Mouse (Mus musculus) lung, embryonic 15.5 days (tissue): ENCODE data around the gene Fryl. TPM values are rescaled to one million over a fixed set of nuclear protein-coding genes. Genes with fewer than 3 reads are reported as not detected.

Experiments used
- ATAC-seq: fragments of 200-750 bp; cut with Nextera tagmentation; 2 replicates; pipeline ENCODE4 v1.8.0; 2017; ENCODE audit warnings: moderate number of reproducible peaks, borderline replicate concordance; ENCODE audit not compliant: low FRiP score, low TSS enrichment; ENCODE audit errors: extremely low read depth
- H3K27ac ChIP-seq: fragments of 300-500 bp; sonication (generic); 2 replicates; pipeline ENCODE4 v1.5.1; 2015; ENCODE audit warnings: moderate library complexity, mild to moderate bottlenecking, inconsistent platforms
- H3K27me3 ChIP-seq: fragments of 300-500 bp; sonication (generic); 2 replicates; pipeline ENCODE4 v1.6.1; 2015; ENCODE audit warnings: inconsistent platforms
- H3K36me3 ChIP-seq: fragments of 300-500 bp; sonication (generic); 2 replicates; pipeline ENCODE4 v1.6.1; 2015; ENCODE audit warnings: inconsistent platforms
- H3K4me1 ChIP-seq: fragments of 300-500 bp; sonication (generic); 2 replicates; pipeline ENCODE4 v1.6.1; 2015; ENCODE audit warnings: inconsistent platforms
- H3K4me2 ChIP-seq: fragments of 300-500 bp; sonication (generic); 2 replicates; pipeline ENCODE4 v1.6.1; 2015; ENCODE audit warnings: inconsistent platforms, mild to moderate bottlenecking, moderate library complexity
- H3K4me3 ChIP-seq: fragments of 300-500 bp; sonication (generic); 2 replicates; pipeline ENCODE4 v1.5.1; 2015; ENCODE audit warnings: mild to moderate bottlenecking, inconsistent platforms
- H3K9ac ChIP-seq: fragments of 300-500 bp; sonication (generic); 2 replicates; pipeline ENCODE4 v1.6.1; 2015; ENCODE audit warnings: inconsistent platforms
- H3K9me3 ChIP-seq: fragments of 300-500 bp; sonication (generic); 2 replicates; pipeline ENCODE4 v1.6.1; 2016; ENCODE audit warnings: inconsistent platforms
- WGBS: fragments of 180-500 bp; shearing (Covaris S2); methylation state at CpG from one replicate; pipeline ENCODE4 v1.1.7; 2015; 5-methylcytosine and 5-hydroxymethylcytosine counted together
- polyA plus RNA-seq: library from polyadenylated mRNA; unstranded; fragments of >200 nt; fragmentation: Nextera tagmentation; extraction: Ambion mirVana; gene quantifications from 2 replicates; pipeline ENCODE4 v1.2.1, GENCODE M21; 2015

The Fryl gene
- polyA plus RNA-seq, 1 experiment from 2014 or later = 24.5 TPM

DNA sequence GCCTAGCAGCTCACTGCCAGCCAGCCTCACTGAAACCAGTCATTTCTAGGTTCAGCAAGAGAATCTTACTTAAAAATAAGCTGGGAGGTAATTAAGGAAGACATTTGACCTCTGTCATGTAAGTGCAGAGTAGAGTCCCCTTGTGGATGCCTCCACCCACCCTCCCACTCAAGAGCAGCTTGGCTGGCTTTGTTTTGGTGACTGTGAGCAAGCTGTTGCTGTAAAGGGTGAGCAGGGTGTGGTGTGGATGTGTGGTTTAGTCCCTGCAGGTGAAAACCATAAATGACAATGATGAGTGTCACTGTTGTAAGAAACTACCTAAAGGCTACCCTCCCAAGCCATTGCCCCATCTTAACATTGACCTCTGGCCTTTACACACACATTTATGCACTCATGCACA lies 104.2 kb downstream of the Fryl start:
- Histone ChIP-seq H3K4me3 (no peak overlapping the region), H3K9ac (no peak overlapping the region), H3K4me1 (peaks cover 13% of the 10 kb centered on the region), H3K27me3 (no peaks in the 10 kb centered on the region), H3K36me3 (peaks cover 3% of the 10 kb centered on the region; the same call in 1 of the 2 replicates), H3K4me2 (no peak overlapping the region), H3K27ac (no peak overlapping the region), H3K9me3 (no peaks in the 10 kb centered on the region)
- no peak for ATAC-seq

GRCm38 (mm10) chr5:73150877-73151445 lies 105.5 kb downstream of the Fryl start:
- H3K4me2 ChIP-seq = no peak overlapping the region
- WGBS = 76% methylated on average over 6 of the region's 6 CpGs
- no peak overlapping the region for H3K9ac ChIP-seq
- peaks cover under 1% of the 10 kb centered on the region; the same call in 1 of the 2 replicates for H3K4me1 ChIP-seq
- H3K36me3 ChIP-seq = peaks cover 3% of the 10 kb centered on the region; the same call in 1 of the 2 replicates
- H3K27me3 ChIP-seq = no peaks in the 10 kb centered on the region
- no peaks in the 10 kb centered on the region for H3K9me3 ChIP-seq
- no peak for ATAC-seq
- H3K27ac ChIP-seq = no peak overlapping the region
- H3K4me3 ChIP-seq = no peak overlapping the region

DNA sequence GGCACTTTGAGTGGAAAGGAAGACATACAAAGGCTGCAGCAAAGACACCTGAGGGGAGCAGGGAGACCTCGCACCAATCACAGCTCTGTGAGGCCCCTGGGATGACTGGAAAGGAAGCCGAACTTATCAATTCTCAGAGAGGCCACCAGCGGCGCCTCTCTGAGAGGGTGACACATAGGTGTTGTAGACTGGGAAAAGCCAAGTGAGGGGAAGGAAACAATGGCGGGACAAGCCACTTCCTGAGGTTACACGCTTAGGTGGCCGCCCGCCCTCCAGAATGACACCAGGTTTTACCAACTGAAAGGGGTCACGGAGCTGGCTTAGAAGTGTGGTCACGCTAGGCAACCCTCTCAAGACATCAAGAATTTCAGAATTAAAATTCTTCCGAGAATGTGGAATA lies 111.4 kb downstream of the Fryl start:
- ATAC-seq = no peak
- Histone ChIP-seq H3K36me3 (peaks cover 8% of the 10 kb centered on the region; the same call in 1 of the 2 replicates), H3K27ac (no peak overlapping the region), H3K9ac (no peak overlapping the region), H3K27me3 (no peaks in the 10 kb centered on the region), H3K4me2 (no peak overlapping the region), H3K4me1 (no peaks in the 10 kb centered on the region), H3K4me3 (no peak overlapping the region), H3K9me3 (no peaks in the 10 kb centered on the region)
- WGBS = 85% methylated on average over 11 of the region's 11 CpGs

DNA sequence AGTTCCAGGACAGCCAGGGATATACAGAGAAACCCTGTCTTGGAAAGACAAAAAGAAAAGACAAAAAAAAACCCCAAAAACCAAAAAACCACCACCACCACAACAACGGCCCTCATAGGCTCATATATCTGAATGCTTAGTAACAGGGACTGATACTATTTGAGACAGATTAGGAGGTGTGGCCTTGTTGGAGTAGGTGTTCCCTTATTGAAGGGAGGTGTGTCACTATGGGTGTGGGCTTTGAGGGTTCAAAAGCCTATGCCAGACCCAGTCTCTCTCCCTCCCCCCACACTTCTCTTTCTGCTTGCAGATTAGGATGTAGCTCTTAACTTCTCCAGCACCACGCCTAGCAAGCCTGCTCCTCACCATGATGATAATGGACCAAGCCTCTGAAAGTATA lies 114.7 kb downstream of the Fryl start:
- no peaks in the 10 kb centered on the region for H3K4me1 ChIP-seq
- H3K27ac ChIP-seq = no peak overlapping the region
- no peak overlapping the region for H3K4me3 ChIP-seq
- 87% methylated on average over 2 of the region's 2 CpGs for WGBS
- 0 out of 2 replicates have a peak, but pooled peaks cover 5% of the 10 kb centered on the region for H3K36me3 ChIP-seq
- H3K9me3 ChIP-seq = no peaks in the 10 kb centered on the region
- ATAC-seq = no peak
- H3K9ac ChIP-seq = no peak overlapping the region
- no peak overlapping the region for H3K4me2 ChIP-seq
- H3K27me3 ChIP-seq = no peaks in the 10 kb centered on the region

DNA sequence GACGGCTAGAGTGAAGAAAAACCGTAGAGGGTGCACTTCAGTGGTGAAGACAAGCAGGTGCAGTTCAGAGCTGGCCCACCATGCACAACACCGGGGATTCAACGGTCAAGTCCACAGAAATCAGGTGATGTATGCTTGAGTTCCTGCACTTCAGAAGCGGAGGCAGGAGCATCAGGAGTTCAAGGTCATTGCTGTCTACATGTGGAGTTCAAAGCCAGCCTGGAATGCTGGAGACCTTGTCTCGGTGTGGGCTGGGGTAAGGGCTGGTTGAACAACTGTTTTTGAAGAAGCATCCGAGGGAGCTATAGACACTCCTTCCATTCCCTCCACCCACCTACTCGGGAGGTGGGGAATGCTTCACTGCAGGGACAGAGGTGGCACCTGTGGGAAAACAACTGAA lies 115.3 kb downstream of the Fryl start:
- 0 out of 2 replicates have a peak, but pooled peaks cover 5% of the 10 kb centered on the region for H3K36me3 ChIP-seq
- 88% methylated on average over 8 of the region's 8 CpGs for WGBS
- no peak for ATAC-seq

GRCm38 (mm10) chr5:73137561-73137960 lies 118.9 kb downstream of the Fryl start:
- Histone ChIP-seq H3K4me1 (no peaks in the 10 kb centered on the region), H3K4me3 (no peak overlapping the region), H3K4me2 (no peak overlapping the region), H3K27me3 (no peaks in the 10 kb centered on the region), H3K36me3 (0 out of 2 replicates have a peak, but pooled peaks cover 5% of the 10 kb centered on the region), H3K9me3 (no peaks in the 10 kb centered on the region), H3K9ac (no peak overlapping the region), H3K27ac (no peak overlapping the region)
- 70% methylated on average over 9 of the region's 9 CpGs for WGBS
- no peak for ATAC-seq

More for the DNA sequence above, 115.3 kb downstream of the Fryl start:
- H3K9ac ChIP-seq = no peak overlapping the region
- H3K9me3 ChIP-seq = no peaks in the 10 kb centered on the region
- no peak overlapping the region for H3K4me2 ChIP-seq
- H3K4me3 ChIP-seq = no peak overlapping the region
- no peaks in the 10 kb centered on the region for H3K4me1 ChIP-seq
- H3K27me3 ChIP-seq = no peaks in the 10 kb centered on the region
- no peak overlapping the region for H3K27ac ChIP-seq

DNA sequence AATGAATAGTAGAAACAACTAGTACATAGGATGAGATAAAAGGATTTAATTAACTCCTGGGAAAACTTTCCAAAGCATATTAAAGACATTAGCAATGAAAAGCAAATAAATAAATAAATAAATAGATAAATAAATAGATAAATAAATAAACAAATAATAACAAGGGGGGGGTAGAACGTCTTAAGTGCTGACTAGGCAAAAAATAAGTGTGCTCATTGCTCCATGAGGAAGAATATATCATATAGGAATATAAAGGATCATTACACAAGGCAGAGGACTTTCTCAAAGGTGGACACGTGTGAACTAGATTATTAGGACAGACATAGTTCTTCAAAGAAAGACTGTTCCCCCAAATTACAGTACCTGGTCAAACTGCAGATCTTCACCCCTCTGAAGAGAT lies 120.5 kb downstream of the Fryl start:
- Histone ChIP-seq H3K4me1 (no peaks in the 10 kb centered on the region), H3K27ac (no peak overlapping the region), H3K9me3 (no peaks in the 10 kb centered on the region), H3K4me2 (no peak overlapping the region), H3K9ac (no peak overlapping the region), H3K27me3 (no peaks in the 10 kb centered on the region), H3K36me3 (0 out of 2 replicates have a peak, but pooled peaks cover 5% of the 10 kb centered on the region), H3K4me3 (no peak overlapping the region)
- ATAC-seq = no peak
- 75% methylated on average over 2 of the region's 2 CpGs for WGBS

GRCm38 (mm10) chr5:73135131-73135530 lies 121.3 kb downstream of the Fryl start:
- no peak overlapping the region for H3K27ac ChIP-seq
- H3K4me2 ChIP-seq = no peak overlapping the region
- no peaks in the 10 kb centered on the region for H3K9me3 ChIP-seq
- H3K9ac ChIP-seq = no peak overlapping the region
- no peak for ATAC-seq
- H3K27me3 ChIP-seq = no peaks in the 10 kb centered on the region
- H3K36me3 ChIP-seq = no peaks in the 10 kb centered on the region
- no peak overlapping the region for H3K4me3 ChIP-seq
- WGBS = 70% methylated on average over 11 of the region's 11 CpGs
- H3K4me1 ChIP-seq = no peaks in the 10 kb centered on the region

DNA sequence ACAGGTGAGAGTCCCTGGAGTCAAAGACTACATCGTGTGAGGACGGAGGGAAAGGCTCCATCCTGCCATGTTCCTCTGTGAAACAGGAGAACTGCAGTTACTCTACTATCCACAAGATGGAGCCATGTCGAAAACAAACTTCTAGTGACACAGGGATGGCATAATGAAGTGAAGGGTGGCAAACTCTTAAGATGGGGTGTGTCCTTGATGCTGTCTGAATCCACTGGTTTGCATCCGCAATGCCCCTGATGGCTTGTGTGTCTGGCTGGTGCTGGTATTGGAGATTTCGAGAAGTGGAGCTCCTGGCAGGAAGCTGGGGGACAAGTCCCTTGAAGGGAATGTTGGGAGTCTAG lies 122.6 kb downstream of the Fryl start:
- WGBS = 30% methylated on average over 5 of the region's 5 CpGs
- H3K27ac ChIP-seq = no peak overlapping the region
- H3K9ac ChIP-seq = no peak overlapping the region
- H3K4me1 ChIP-seq = no peaks in the 10 kb centered on the region
- H3K9me3 ChIP-seq = no peaks in the 10 kb centered on the region
- H3K36me3 ChIP-seq = no peaks in the 10 kb centered on the region
- H3K27me3 ChIP-seq = no peaks in the 10 kb centered on the region
- no peak overlapping the region for H3K4me3 ChIP-seq
- no peak overlapping the region for H3K4me2 ChIP-seq
- no peak for ATAC-seq

- WGBS = 82% methylated on average over 29 of the region's 29 CpGs
- no peak for ATAC-seq
Measured at GRCm38 (mm10) chr5:73132998-73133832, 123.2 kb downstream of the Fryl start.

DNA sequence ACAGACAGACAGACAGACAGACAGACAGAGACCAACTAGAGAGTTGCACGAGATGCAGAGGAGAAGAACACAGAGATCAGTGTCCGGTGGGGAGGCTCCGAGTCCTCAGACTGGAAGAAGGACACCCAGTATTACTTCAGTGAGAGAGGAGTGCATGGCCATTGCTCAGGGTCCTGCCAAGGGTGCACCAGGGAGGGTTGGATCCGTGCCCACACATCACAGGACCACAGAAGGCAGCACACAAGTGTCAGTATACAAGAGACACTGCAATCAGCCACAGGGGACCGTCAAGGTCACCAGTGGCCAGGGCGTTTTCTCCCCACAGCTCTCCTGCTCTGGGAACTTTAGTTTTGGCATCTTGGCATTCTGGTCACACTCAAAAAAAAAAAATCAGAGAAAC lies 125.4 kb downstream of the Fryl start:
- Histone ChIP-seq H3K27me3 (no peaks in the 10 kb centered on the region), H3K36me3 (0 out of 2 replicates have a peak, but pooled peaks cover 3% of the 10 kb centered on the region), H3K4me3 (no peak overlapping the region), H3K4me1 (no peaks in the 10 kb centered on the region), H3K9me3 (no peaks in the 10 kb centered on the region), H3K9ac (no peak overlapping the region), H3K27ac (no peak overlapping the region), H3K4me2 (no peak overlapping the region)
- WGBS = 82% methylated on average over 6 of the region's 6 CpGs
- no peak for ATAC-seq

More at GRCm38 (mm10) chr5:73132998-73133832, 123.2 kb downstream of the Fryl start:
- H3K4me1 ChIP-seq = no peaks in the 10 kb centered on the region
- no peaks in the 10 kb centered on the region for H3K9me3 ChIP-seq
- H3K4me3 ChIP-seq = no peak overlapping the region
- no peak overlapping the region for H3K27ac ChIP-seq
- no peak overlapping the region for H3K9ac ChIP-seq
- H3K36me3 ChIP-seq = 0 out of 2 replicates have a peak, but pooled peaks cover 3% of the 10 kb centered on the region
- H3K4me2 ChIP-seq = no peak overlapping the region
- no peaks in the 10 kb centered on the region for H3K27me3 ChIP-seq

- Histone ChIP-seq H3K4me1 (no peaks in the 10 kb centered on the region), H3K27ac (no peak overlapping the region), H3K4me2 (no peak overlapping the region), H3K9me3 (no peaks in the 10 kb centered on the region), H3K27me3 (no peaks in the 10 kb centered on the region), H3K9ac (no peak overlapping the region), H3K4me3 (no peak overlapping the region), H3K36me3 (0 out of 2 replicates have a peak, but pooled peaks cover 3% of the 10 kb centered on the region)
- 66% methylated on average over 5 of the region's 5 CpGs for WGBS
- ATAC-seq = 0 out of 2 replicates have a peak, but pooled peaks have one; percentile 50
Measured at GRCm38 (mm10) chr5:73129871-73130270, 126.5 kb downstream of the Fryl start.
